Mouse (Mus musculus) liver, embryonic 14.5 days (tissue): ENCODE data around the gene Pitx2.

Experiments used
- CTCF ChIP-seq: IDR thresholded peaks from 2 replicates; pipeline ENCODE4 v1.5.1; 2016; ENCODE audit warnings: antibody characterized with exemption, low read depth, control low read depth
- EP300 ChIP-seq: IDR thresholded peaks from 2 replicates; pipeline ENCODE4 v1.6.1; 2016; ENCODE audit warnings: antibody characterized with exemption, low read depth

- TF ChIP-seq CTCF (no peak), EP300 (no peak)
These were observed 27.9 kb upstream of the Pitx2 start for GRCm38 (mm10) chr3:129171789-129172188.
